Mouse (Mus musculus) bone marrow macrophage, adult 2 months (primary cell): ENCODE results near the gene Ptprs.

Experiments used
- CTCF ChIP-seq: IDR thresholded peaks from 2 replicates; pipeline ENCODE4 v1.5.1; 2012; ENCODE audit warnings: low read depth, mild to moderate bottlenecking, low read length, moderate library complexity
- POLR2A ChIP-seq: IDR thresholded peaks from 2 replicates; pipeline ENCODE4 v1.6.1; 2012; ENCODE audit warnings: mild to moderate bottlenecking, low read depth, low read length, borderline replicate concordance

- no peak for TF ChIP-seq CTCF
- TF ChIP-seq POLR2A = no peak
Measured at GRCm38 (mm10) chr17:56460876-56461275, 15.4 kb downstream of the Ptprs start.
